ENCODE assay signal across 22 mouse cellular contexts in the genomic region with DNA sequence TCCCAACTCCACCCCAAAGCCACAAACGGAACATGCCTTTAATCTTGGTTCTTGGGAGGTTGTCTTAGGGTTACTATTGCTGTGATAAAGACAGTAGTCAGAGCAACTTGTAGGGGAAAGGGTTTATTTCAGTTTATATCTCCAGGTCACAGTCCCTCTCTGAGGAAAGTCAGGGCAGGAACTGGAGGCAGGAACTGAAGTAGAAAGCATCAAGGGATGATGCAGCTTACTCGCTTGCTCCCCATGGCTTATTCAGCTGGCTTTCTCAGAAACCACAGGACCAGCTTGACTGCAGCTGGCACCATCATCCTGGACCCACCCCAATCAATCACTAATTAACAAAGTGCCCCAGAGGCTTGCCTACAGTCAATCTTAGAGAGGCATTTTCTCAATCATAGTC. TPM values are rescaled to one million over a fixed set of nuclear protein-coding genes. Genes with fewer than 3 reads are reported as not detected.
"Had no signal": no experiment of that assay in that cellular context is flagged by ENCODE, and none has a peak within 500 bp of the region (broad histone marks: within the 10 kb centered on the region; RNA-seq: fewer than 3 reads in every experiment).

No protein-coding gene starts in this region.

- H3K4me2 ChIP-seq: limb, embryonic 12.5 days; limb, embryonic 15.5 days; liver, embryonic 11.5 days; liver, embryonic 15.5 days; lung, embryonic 15.5 days; midbrain, embryonic 13.5 days; neural tube, embryonic 12.5 days; neural tube, embryonic 15.5 days; stomach, embryonic 15.5 days had no signal

- H3K9me3 ChIP-seq: limb, embryonic 12.5 days; limb, embryonic 15.5 days; liver, embryonic 15.5 days; lung, embryonic 15.5 days; midbrain, embryonic 13.5 days; neural tube, embryonic 12.5 days; neural tube, embryonic 15.5 days; stomach, embryonic 15.5 days had no signal

- H3K36me3 ChIP-seq: limb, embryonic 12.5 days; limb, embryonic 15.5 days; liver, embryonic 15.5 days; lung, embryonic 15.5 days; midbrain, embryonic 13.5 days; neural tube, embryonic 12.5 days; neural tube, embryonic 15.5 days; stomach, embryonic 15.5 days had no signal

- ATAC-seq: inflammation-experienced regulatory T-cells, adult 6 months; intestine, embryonic 16.5 days; midbrain, embryonic 13.5 days; midbrain, embryonic 16.5 days had no signal

- H3K27me3 ChIP-seq: limb, embryonic 12.5 days; limb, embryonic 15.5 days; liver, embryonic 15.5 days; lung, embryonic 15.5 days; midbrain, embryonic 13.5 days; neural tube, embryonic 12.5 days; neural tube, embryonic 15.5 days; stomach, embryonic 15.5 days had no signal

- H3K9ac ChIP-seq: limb, embryonic 12.5 days; limb, embryonic 15.5 days; liver, embryonic 15.5 days; lung, embryonic 15.5 days; midbrain, embryonic 13.5 days; neural tube, embryonic 12.5 days; neural tube, embryonic 15.5 days; stomach, embryonic 15.5 days had no signal

- H3K4me3 ChIP-seq: limb, embryonic 12.5 days; limb, embryonic 15.5 days; liver, embryonic 15.5 days; lung, embryonic 15.5 days; midbrain, embryonic 13.5 days; neural tube, embryonic 12.5 days; neural tube, embryonic 15.5 days; stomach, embryonic 15.5 days had no signal

- H3K27ac ChIP-seq: limb, embryonic 12.5 days; limb, embryonic 15.5 days; liver, embryonic 15.5 days; lung, embryonic 15.5 days; midbrain, embryonic 13.5 days; neural tube, embryonic 12.5 days; neural tube, embryonic 15.5 days had no signal

- DNase-seq: left cerebral cortex, postnatal 4 days; lung, adult 18-20 months; lung, postnatal 10 days; lung, postnatal 36 days; retina, postnatal 1 day; right cerebral cortex, postnatal 25 days; spleen, adult 18-20 months; thymus, adult 2 months; thymus, postnatal 14 days; thymus, postnatal 4 days had no signal

RNA-seq across cellular contexts. Expression of a gene that starts 46.5 kb away (rescaled TPM):
- polyA plus RNA-seq: inflammation-experienced regulatory T-cells, adult 6 months had no signal
